Mouse (Mus musculus): Measurements from ENCODE around the gene 2310057J18Rik.

- TF ChIP-seq POLR2A (IDR thresholded peaks at IDR 0.05; ENCODE audit: borderline replicate concordance, extremely low read depth, low read depth, low read length) (no peak), CTCF (IDR thresholded peaks at IDR 0.05; ENCODE audit: insufficient read depth, low read length) (no peak)
These were observed 33.6 kb upstream of the 2310057J18Rik start for GRCm38 (mm10) chr10:29019496-29020270.
